Mouse (Mus musculus): Measurements from ENCODE around the gene Gpr19. TPM values are rescaled to one million over a fixed set of nuclear protein-coding genes. Genes with fewer than 3 reads are reported as not detected.

The Gpr19 gene
- 34.7 and 36.3 TPM in 2 replicates for total RNA-seq (2012; rRNA removed)

DNA sequence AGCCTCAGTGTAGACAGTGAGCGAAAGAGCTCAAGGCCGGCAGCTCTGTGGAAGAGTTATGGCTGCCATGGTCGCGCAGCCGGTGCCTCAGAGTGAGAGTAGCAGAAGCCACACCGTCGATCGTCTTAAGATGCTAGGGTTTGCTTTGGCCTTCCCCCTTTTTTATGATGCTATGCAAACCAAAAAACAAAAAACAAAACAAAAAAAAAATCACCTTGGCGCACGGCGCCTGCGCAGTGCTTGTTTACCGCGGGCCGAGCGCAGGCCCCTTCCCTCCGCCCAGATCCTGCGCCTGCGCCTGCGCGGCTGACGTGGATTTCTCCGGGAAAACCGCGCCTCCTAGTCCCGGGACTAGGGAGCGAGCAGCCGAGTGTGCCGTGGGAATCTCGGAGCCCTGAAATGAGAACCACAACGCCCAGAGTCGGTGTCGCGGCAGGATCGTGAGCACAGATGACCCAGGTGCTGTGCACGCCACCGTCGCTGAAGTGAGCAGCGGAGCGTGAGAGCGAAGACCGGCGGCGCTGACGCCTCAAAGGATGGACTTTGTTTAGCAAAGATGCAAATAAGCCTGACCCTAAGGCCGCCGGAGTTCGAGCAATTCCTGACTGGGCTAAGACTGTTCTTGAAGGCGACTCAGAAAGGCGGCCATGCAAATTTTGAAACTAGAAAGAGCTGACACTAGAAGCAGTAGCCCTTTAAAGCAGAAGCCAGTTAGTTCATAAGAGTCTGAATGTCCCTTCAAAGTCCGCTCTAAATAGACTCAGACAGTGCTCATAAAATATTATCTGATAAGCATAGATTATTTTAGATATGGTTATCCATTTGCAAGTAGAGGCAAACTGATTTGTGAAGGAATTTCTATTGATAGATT is at the start of gene Gpr19:
Gene Gpr19 (minus strand): TSS at position 484 of the 871 bp plus-strand sequence.
- Histone ChIP-seq H3K4me3 (ENCODE audit: insufficient read depth in 1 of 2, low read depth in 1 of 2, low read length in 2 of 2, poor library complexity in 1 of 2, severe bottlenecking in 1 of 2) (peak within 1 kb of the TSS; percentile 73 to 94), H3K36me3 (ENCODE audit: control insufficient read depth, insufficient read depth, low read length, poor library complexity, severe bottlenecking) (no peaks in the 10 kb centered on the region), H3K27ac (ENCODE audit: insufficient read depth, low read depth, low read length, poor library complexity, severe bottlenecking) (peak within 1 kb of the TSS; percentile 98), H3K9ac (ENCODE audit: insufficient read depth, low read depth, low read length, poor library complexity, severe bottlenecking) (peak within 1 kb of the TSS; percentile 91), H3K4me1 (ENCODE audit: control insufficient read depth in 2 of 2, insufficient read depth in 2 of 2, low read length in 2 of 2, poor library complexity in 1 of 2) (peaks cover 0 to 3% of the 10 kb centered on the region in 2 experiments; a peak in 1 of 4 replicates), H3K9me3 (ENCODE audit: control insufficient read depth, insufficient read depth, low read depth, low read length) (no peaks in the 10 kb centered on the region)
- peak; percentile 91 for DNase-seq (ENCODE audit: low read depth, low spot score)
- in situ Hi-C loops (cut with MboI; ENCODE audit: low sequenced_read_pairs in 2 of 2, unreplicated experiment in 2 of 2), result no loop called here
- no peak for TF ChIP-seq ZC3H11A (IDR thresholded peaks at IDR 0.05; ENCODE audit: borderline replicate concordance, low read depth, low read length)
- peak; percentile 57; the same call in 1 of the 2 replicates for TF ChIP-seq HCFC1 (IDR thresholded peaks at IDR 0.05; ENCODE audit: borderline replicate concordance, insufficient read depth, low read length)
- TF ChIP-seq CHD2 (IDR thresholded peaks at IDR 0.05; ENCODE audit: low read depth, low read length), result peak; percentile 74
- no peak for TF ChIP-seq MAFK (IDR thresholded peaks at IDR 0.05; ENCODE audit: insufficient read depth, low read depth, low read length)
- peak; percentile 99 for TF ChIP-seq ZNF384 (IDR thresholded peaks at IDR 0.05; ENCODE audit: low read depth, low read length)

- in situ Hi-C loops (cut with MboI; ENCODE audit: low sequenced_read_pairs in 2 of 2, unreplicated experiment in 2 of 2), result no loop called here
- Histone ChIP-seq H3K27ac (ENCODE audit: insufficient read depth, low read depth, low read length, poor library complexity, severe bottlenecking) (no peak overlapping the region), H3K36me3 (ENCODE audit: control insufficient read depth, insufficient read depth, low read length, poor library complexity, severe bottlenecking) (no peaks in the 10 kb centered on the region), H3K9ac (ENCODE audit: insufficient read depth, low read depth, low read length, poor library complexity, severe bottlenecking) (no peak overlapping the region), H3K4me3 (ENCODE audit: insufficient read depth in 1 of 2, low read depth in 1 of 2, low read length in 2 of 2, poor library complexity in 1 of 2, severe bottlenecking in 1 of 2) (no peak overlapping the region), H3K9me3 (ENCODE audit: control insufficient read depth, insufficient read depth, low read depth, low read length) (no peaks in the 10 kb centered on the region), H3K4me1 (ENCODE audit: control insufficient read depth in 2 of 2, insufficient read depth in 2 of 2, low read length in 2 of 2, poor library complexity in 1 of 2) (peaks cover 0 to 5% of the 10 kb centered on the region in 2 experiments; a peak in 1 of 4 replicates)
- TF ChIP-seq MAFK (IDR thresholded peaks at IDR 0.05; ENCODE audit: insufficient read depth, low read depth, low read length), result no peak
- TF ChIP-seq ZC3H11A (IDR thresholded peaks at IDR 0.05; ENCODE audit: borderline replicate concordance, low read depth, low read length), result 0 out of 2 replicates have a peak, but pooled peaks have one; percentile 6
- TF ChIP-seq HCFC1 (IDR thresholded peaks at IDR 0.05; ENCODE audit: borderline replicate concordance, insufficient read depth, low read length), result no peak
- DNase-seq (ENCODE audit: low read depth, low spot score), result peak; percentile 62
Observed at GRCm38 (mm10) chr6:134947311-134948087, 49.1 kb upstream of the Gpr19 start.

DNA sequence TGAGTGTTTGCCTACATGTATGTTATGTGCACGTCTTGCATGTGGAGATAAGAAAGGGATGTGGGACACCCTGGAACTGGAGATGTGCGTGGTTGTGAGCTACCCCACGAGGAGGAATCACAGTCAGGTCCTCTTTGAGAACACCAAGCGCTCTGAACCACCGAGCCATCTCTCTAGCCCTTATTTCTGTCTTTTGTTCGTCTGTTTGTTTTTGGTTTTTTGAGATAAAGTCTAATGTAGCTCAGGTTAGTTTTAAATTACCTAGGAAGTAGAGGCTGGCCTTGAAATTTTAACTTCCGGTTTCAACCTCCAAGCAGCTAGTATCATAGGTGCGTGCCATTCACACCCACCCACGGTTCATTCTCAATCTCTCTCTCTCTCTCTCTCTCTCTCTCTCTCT is 48.5 kb upstream of the Gpr19 start:
- Histone ChIP-seq H3K4me3 (ENCODE audit: insufficient read depth in 1 of 2, low read depth in 1 of 2, low read length in 2 of 2, poor library complexity in 1 of 2, severe bottlenecking in 1 of 2) (no peak overlapping the region), H3K27ac (ENCODE audit: insufficient read depth, low read depth, low read length, poor library complexity, severe bottlenecking) (no peak overlapping the region), H3K36me3 (ENCODE audit: control insufficient read depth, insufficient read depth, low read length, poor library complexity, severe bottlenecking) (no peaks in the 10 kb centered on the region), H3K9ac (ENCODE audit: insufficient read depth, low read depth, low read length, poor library complexity, severe bottlenecking) (no peak overlapping the region), H3K4me1 (ENCODE audit: control insufficient read depth in 2 of 2, insufficient read depth in 2 of 2, low read length in 2 of 2, poor library complexity in 1 of 2) (peaks cover 0 to 5% of the 10 kb centered on the region in 2 experiments; a peak in 1 of 4 replicates), H3K9me3 (ENCODE audit: control insufficient read depth, insufficient read depth, low read depth, low read length) (no peaks in the 10 kb centered on the region)
- DNase-seq (ENCODE audit: low read depth, low spot score), result no peak
- TF ChIP-seq MAFK (IDR thresholded peaks at IDR 0.05; ENCODE audit: insufficient read depth, low read depth, low read length) (no peak), ZC3H11A (IDR thresholded peaks at IDR 0.05; ENCODE audit: borderline replicate concordance, low read depth, low read length) (no peak), CHD2 (IDR thresholded peaks at IDR 0.05; ENCODE audit: low read depth, low read length) (no peak), HCFC1 (IDR thresholded peaks at IDR 0.05; ENCODE audit: borderline replicate concordance, insufficient read depth, low read length) (no peak), ZNF384 (IDR thresholded peaks at IDR 0.05; ENCODE audit: low read depth, low read length) (no peak)
- in situ Hi-C loops (cut with MboI; ENCODE audit: low sequenced_read_pairs in 2 of 2, unreplicated experiment in 2 of 2), result no loop called here

GRCm38 (mm10) chr6:134946054-134946453 is 47.7 kb upstream of the Gpr19 start:
- Histone ChIP-seq H3K9me3 (ENCODE audit: control insufficient read depth, insufficient read depth, low read depth, low read length) (no peaks in the 10 kb centered on the region), H3K36me3 (ENCODE audit: control insufficient read depth, insufficient read depth, low read length, poor library complexity, severe bottlenecking) (no peaks in the 10 kb centered on the region), H3K27ac (ENCODE audit: insufficient read depth, low read depth, low read length, poor library complexity, severe bottlenecking) (no peak overlapping the region), H3K4me3 (ENCODE audit: insufficient read depth in 1 of 2, low read depth in 1 of 2, low read length in 2 of 2, poor library complexity in 1 of 2, severe bottlenecking in 1 of 2) (no peak overlapping the region), H3K4me1 (ENCODE audit: control insufficient read depth in 2 of 2, insufficient read depth in 2 of 2, low read length in 2 of 2, poor library complexity in 1 of 2) (peaks cover 0 to 5% of the 10 kb centered on the region in 2 experiments; a peak in 1 of 4 replicates), H3K9ac (ENCODE audit: insufficient read depth, low read depth, low read length, poor library complexity, severe bottlenecking) (no peak overlapping the region)
- no peak for DNase-seq (ENCODE audit: low read depth, low spot score)
- in situ Hi-C loops (cut with MboI; ENCODE audit: low sequenced_read_pairs in 2 of 2, unreplicated experiment in 2 of 2), result no loop called here
- TF ChIP-seq ZC3H11A (IDR thresholded peaks at IDR 0.05; ENCODE audit: borderline replicate concordance, low read depth, low read length), result no peak
